Mouse (Mus musculus) megakaryocyte, embryonic 14.5 days (primary cell): ENCODE measurements around the gene Rac3. TPM values are rescaled to one million over a fixed set of nuclear protein-coding genes. Genes with fewer than 3 reads are reported as not detected.

ENCODE experiments used
- H3K27me3 ChIP-seq: replicated peaks from 2 replicates; pipeline ENCODE3; 2012; ENCODE audit warnings: inconsistent platforms
- H3K36me3 ChIP-seq: replicated peaks from 2 replicates; pipeline ENCODE3; 2012; ENCODE audit warnings: low read length, inconsistent platforms, mixed read lengths
- H3K4me1 ChIP-seq: 2 replicates; pipeline ENCODE4 v1.6.1; 2012; ENCODE audit warnings: inconsistent platforms
- H3K4me3 ChIP-seq: replicated peaks from 2 replicates; pipeline ENCODE3; 2012; ENCODE audit warnings: moderate library complexity, mild to moderate bottlenecking, inconsistent platforms
- H3K9me3 ChIP-seq: 2 replicates; pipeline ENCODE4 v1.6.1; 2012; ENCODE audit warnings: inconsistent platforms
- FLI1 ChIP-seq: IDR thresholded peaks from 2 replicates; pipeline ENCODE4 v1.6.1; 2012; ENCODE audit warnings: low read length, inconsistent platforms, mixed read lengths
- GATA1 ChIP-seq: IDR thresholded peaks from 3 replicates; pipeline ENCODE4 v1.6.1; 2012; ENCODE audit warnings: mixed read lengths, low read length, inconsistent platforms, borderline replicate concordance
- polyA plus RNA-seq: library from polyadenylated mRNA; stranded (reverse); fragments of >175 nt; gene quantifications from 2 replicates; pipeline ENCODE4 v1.2.3, GENCODE M21; 2012; ENCODE audit warnings: low replicate concordance; ENCODE audit not compliant: insufficient read depth

Gene Rac3
- polyA plus RNA-seq, 1 experiment = 1.8 TPM

DNA sequence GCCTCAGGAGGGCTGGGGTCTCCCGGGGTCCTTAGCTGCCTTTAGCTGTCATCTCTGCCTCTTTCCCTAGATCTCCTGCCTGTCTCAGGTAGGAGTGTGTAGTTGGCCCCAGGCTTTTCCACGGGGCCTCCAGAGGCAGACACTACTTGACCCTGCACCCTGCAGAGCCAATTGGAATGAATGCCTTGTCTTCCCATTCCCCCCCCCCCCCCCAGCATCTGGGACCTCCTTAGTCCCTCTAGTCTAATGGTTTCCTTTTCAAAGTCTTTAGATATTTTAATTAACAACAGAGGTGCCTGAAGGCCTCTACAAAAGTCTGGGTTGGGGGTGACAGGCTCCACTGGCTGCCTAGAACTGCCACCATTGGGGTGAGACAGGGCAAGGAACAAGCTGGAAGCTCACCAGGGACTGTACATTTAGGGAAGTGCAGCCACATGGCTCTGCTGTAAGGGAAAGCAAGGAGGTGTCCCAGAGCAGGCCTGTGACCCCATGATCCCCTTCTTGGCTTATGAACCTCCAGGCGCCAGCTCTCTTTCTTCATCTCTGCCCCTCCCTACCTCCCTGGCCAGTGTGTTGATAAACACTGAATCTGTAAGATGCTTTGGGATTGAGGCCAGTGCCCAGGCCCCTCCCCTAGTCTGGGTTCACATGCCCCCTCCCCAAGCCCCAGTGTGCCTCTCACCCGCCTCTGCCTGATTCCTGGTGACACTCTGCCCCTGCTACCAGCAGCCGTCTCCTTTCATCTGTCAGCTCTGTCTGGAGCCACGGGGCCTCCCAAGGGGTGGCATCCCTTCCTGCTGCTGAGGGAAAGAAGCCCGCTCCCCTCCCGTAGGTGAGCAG, 16.6 kb upstream of the Rac3 start:
- Histone ChIP-seq H3K27me3 (no peaks in the 10 kb centered on the region), H3K4me3 (no peak overlapping the region), H3K4me1 (peaks cover 30% of the 10 kb centered on the region), H3K9me3 (no peaks in the 10 kb centered on the region), H3K36me3 (peaks cover 88% of the 10 kb centered on the region)
- TF ChIP-seq GATA1 = no peak
- TF ChIP-seq FLI1 = no peak

- Histone ChIP-seq H3K4me3 (no peak overlapping the region), H3K9me3 (no peaks in the 10 kb centered on the region), H3K4me1 (peaks cover 19% of the 10 kb centered on the region; the same call in 1 of the 2 replicates), H3K36me3 (peaks cover 88% of the 10 kb centered on the region), H3K27me3 (no peaks in the 10 kb centered on the region)
- TF ChIP-seq FLI1 = no peak
- no peak for TF ChIP-seq GATA1
These were observed 15.2 kb upstream of the Rac3 start for GRCm38 (mm10) chr11:120706120-120706519.

- no peaks in the 10 kb centered on the region for H3K27me3 ChIP-seq
- H3K36me3 ChIP-seq = peaks cover 88% of the 10 kb centered on the region
These were observed 14.0 kb upstream of the Rac3 start for GRCm38 (mm10) chr11:120707225-120707624.

GRCm38 (mm10) chr11:120707969-120708368, 13.3 kb upstream of the Rac3 start:
- TF ChIP-seq FLI1 = no peak
- no peak for TF ChIP-seq GATA1
- Histone ChIP-seq H3K4me3 (no peak overlapping the region), H3K9me3 (no peaks in the 10 kb centered on the region), H3K27me3 (no peaks in the 10 kb centered on the region), H3K4me1 (peaks cover 32% of the 10 kb centered on the region), H3K36me3 (peaks cover 84% of the 10 kb centered on the region)

More at GRCm38 (mm10) chr11:120707225-120707624, 14.0 kb upstream of the Rac3 start:
- Histone ChIP-seq H3K9me3 (no peaks in the 10 kb centered on the region), H3K4me1 (peaks cover 24% of the 10 kb centered on the region), H3K4me3 (no peak overlapping the region)
- TF ChIP-seq FLI1 = no peak
- no peak for TF ChIP-seq GATA1

- no peak for TF ChIP-seq FLI1
- TF ChIP-seq GATA1 = no peak
- Histone ChIP-seq H3K9me3 (no peaks in the 10 kb centered on the region), H3K4me3 (no peak overlapping the region), H3K27me3 (no peaks in the 10 kb centered on the region), H3K36me3 (peaks cover 69% of the 10 kb centered on the region), H3K4me1 (peaks cover 36% of the 10 kb centered on the region)
These were observed 11.7 kb upstream of the Rac3 start for GRCm38 (mm10) chr11:120709551-120709950.

GRCm38 (mm10) chr11:120710672-120711071, 10.6 kb upstream of the Rac3 start:
- TF ChIP-seq GATA1 = no peak
- no peak for TF ChIP-seq FLI1
- no peaks in the 10 kb centered on the region for H3K9me3 ChIP-seq
- no peaks in the 10 kb centered on the region for H3K27me3 ChIP-seq
- no peak overlapping the region for H3K4me3 ChIP-seq
- H3K4me1 ChIP-seq = peaks cover 43% of the 10 kb centered on the region
- peaks cover 67% of the 10 kb centered on the region for H3K36me3 ChIP-seq

- H3K9me3 ChIP-seq = no peaks in the 10 kb centered on the region
- H3K4me1 ChIP-seq = peaks cover 54% of the 10 kb centered on the region
- no peak overlapping the region for H3K4me3 ChIP-seq
- no peaks in the 10 kb centered on the region for H3K27me3 ChIP-seq
- H3K36me3 ChIP-seq = peaks cover 68% of the 10 kb centered on the region
- TF ChIP-seq FLI1 (no peak), GATA1 (no peak)
These were observed 9.2 kb upstream of the Rac3 start for GRCm38 (mm10) chr11:120711980-120712604.

GRCm38 (mm10) chr11:120712771-120713568, 8.3 kb upstream of the Rac3 start:
- no peak for TF ChIP-seq GATA1
- no peaks in the 10 kb centered on the region for H3K27me3 ChIP-seq
- H3K9me3 ChIP-seq = no peaks in the 10 kb centered on the region
- peaks cover 73% of the 10 kb centered on the region for H3K36me3 ChIP-seq
- H3K4me1 ChIP-seq = peaks cover 58% of the 10 kb centered on the region
- H3K4me3 ChIP-seq = peak overlapping the region; percentile 96

GRCm38 (mm10) chr11:120713580-120714518, 7.4 kb upstream of the Rac3 start, which contains the start of the genes Cenpx and Lrrc45:
TSS of gene Cenpx (minus strand) at chr11:120713738.
TSS of gene Lrrc45 (plus strand) at chr11:120713925.
- H3K4me1 ChIP-seq = peaks cover 53% of the 10 kb centered on the region
- peaks cover 73% of the 10 kb centered on the region for H3K36me3 ChIP-seq

More at GRCm38 (mm10) chr11:120713580-120714518, 7.4 kb upstream of the Rac3 start, which contains the start of the genes Cenpx and Lrrc45:
- no peaks in the 10 kb centered on the region for H3K9me3 ChIP-seq
- TF ChIP-seq FLI1 (no peak; the same call in 1 of the 2 replicates), GATA1 (no peak)
- no peaks in the 10 kb centered on the region for H3K27me3 ChIP-seq
- H3K4me3 ChIP-seq = peak within 1 kb of the TSS; percentile 96
